Mouse (Mus musculus): Measurements from ENCODE around the gene Impad1.

Gene Impad1

DNA sequence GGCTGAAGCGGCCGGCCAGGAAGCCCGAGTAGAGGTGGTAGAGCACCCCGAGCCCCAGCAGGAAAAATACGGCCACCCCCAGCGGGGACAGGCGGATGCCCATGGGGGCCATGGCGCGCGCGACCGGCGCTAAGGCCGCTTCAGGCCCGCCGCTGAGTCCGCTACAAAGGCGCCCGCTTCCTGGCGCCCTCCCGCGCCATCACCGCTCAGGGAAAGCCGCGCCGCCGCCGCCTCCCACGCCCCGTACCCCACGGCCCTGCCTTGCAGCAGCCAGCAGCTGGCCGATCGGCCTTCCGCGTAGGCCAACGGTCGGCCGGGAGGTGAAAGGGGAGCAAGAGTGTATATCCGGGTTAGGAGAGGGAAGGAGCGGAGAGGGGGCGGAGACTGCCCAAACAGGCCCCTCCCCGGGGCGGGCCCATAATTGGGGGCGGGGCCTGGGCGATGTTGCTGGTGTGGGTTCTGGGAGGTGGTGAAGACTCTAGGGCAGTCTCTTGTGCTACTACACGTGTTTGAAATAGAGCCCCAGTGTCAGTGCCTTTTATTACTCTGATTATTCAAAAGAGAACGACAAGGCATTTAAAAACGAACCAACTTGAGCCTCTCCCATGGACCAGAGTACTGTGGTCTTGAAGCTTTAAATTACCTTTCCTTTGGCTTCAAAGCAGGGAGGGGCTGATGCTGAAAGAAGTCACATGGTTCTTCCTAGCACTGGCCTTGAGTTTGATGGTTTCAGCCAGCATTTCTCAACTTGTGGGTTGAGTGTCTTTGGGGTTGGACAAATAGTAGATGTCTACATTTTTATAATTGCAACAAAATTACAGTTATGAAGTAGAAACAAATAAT is at the start of gene Impad1:
Impad1 (minus strand) TSS at position 364 of the 843 bp plus-strand sequence.
- peak; percentile 58 for DNase-seq (ENCODE audit: low read depth)

DNA sequence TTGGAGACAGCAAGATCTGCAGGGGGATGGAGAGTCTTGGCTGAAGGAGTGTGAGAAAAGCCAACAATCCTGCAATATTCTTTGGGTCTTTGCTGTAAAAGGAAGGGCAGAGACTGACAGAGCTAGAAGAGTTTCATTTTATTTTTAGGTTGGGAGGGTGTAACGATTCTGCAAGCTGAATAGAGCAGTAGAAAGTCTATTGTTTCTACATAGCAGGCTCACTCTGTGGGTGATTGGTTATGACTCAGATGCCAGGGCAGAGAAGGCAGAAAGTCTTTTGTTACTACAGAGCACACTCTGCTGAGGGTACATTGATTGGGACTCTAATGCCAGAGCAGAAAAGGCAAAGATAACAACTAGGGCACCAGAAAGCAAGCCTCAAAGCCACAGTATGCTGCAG is 47.0 kb upstream of the Impad1 start:
- no peak for DNase-seq (ENCODE audit: low read depth)

DNA sequence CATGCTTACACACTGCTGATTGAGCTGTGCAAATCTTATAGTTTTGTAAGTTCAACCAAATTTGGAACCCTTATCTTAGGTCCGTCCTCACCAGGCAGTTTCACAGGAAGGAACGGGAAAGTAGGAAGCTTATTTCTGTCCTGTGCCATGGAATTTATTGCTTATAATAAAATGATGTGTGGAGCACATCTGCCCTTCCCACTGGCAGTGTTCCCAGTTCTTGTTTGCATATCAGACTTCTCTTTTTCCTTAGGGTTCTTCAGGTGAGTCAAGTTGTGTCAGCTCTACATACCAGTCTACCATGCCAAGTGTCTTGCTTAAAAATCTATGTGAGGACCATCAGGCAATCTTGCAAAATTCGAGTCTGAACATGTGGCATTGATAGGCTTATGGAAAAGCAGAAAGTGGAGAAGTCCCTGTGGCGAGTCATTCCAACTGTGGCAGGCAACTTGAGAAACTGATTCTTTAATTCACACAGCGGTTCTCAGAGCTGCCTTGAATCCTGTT is 40.7 kb upstream of the Impad1 start:
- DNase-seq (ENCODE audit: low read depth) = no peak

DNA sequence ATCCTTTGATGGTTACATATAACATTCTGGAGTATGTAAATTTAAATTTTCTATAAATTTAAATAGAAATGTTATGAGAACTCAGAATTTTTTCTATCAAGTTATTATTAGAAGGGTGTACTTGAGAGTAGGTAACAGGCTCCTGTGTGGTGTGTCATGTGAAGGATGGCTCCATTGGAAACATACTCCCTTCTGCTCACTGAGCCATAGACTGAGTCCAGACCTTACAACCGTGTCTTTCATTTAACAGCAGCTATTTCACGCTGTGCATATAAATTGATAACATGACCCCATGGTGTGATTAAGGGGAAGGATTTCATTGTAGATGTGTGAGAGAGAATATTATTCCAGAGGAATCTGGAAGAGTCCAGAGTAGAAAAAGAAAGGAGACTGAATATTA is 35.0 kb upstream of the Impad1 start:
- DNase-seq (ENCODE audit: low read depth) = no peak

DNA sequence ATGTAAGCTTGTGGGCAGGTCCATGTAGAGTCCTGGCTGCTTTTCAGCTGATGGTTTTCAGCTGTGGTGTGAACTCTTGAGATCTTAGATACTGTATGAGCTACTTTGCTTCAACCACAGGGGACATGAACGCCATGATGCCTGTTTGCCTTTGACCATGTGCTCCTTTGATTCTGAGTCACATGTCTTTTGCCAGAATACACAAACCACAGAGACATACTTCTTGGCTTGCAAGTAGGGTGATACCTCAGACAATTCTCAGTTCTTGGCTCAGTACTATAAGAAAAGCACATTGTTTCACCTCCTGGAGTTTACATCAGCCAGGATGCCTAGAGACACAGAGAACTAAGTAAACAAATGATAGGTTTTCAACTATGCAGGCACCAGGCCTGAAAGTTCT is 29.0 kb upstream of the Impad1 start:
- DNase-seq (ENCODE audit: low read depth) = no peak

DNA sequence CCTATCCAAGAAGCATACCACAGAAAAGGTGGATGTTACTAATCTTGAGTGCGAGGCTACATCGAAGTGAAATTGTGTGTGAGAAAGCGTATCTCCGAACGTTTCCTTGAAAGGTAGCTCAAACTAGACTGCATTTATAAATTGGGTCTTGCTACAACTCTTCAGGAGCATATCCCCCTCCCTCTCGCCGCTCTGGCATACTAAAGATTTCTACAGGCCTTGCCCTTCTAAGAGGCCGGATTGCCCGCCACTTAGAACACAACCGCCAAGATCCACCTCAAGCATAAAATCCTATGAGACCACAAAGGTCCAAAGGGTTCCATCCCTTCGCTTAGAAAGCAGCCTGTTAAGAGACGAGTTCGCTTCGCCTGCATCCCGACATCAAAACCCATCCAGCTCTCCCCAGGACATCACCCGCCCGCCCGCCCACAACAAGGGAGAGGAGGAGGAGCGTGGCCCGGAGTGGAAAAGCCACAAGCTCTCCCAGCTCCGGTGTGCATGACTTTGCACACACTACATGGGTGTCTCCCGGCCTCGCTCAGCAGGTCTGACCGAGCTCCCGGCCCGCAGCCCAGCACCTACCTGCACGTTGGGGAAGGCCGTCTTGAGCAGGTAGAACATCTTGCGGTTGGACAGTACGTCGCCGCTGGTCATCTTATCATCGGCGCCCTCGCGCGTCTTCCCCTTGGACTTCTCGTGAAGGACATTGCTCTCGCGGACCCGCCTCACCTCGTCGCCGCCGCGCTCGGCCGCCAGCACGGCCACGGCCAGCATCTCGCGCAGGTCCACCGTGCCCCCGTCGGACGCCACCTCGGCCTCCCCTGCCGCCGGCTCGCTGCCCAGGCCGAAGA is 789 bp downstream of the Impad1 start:
- DNase-seq (ENCODE audit: low read depth) = no peak

DNA sequence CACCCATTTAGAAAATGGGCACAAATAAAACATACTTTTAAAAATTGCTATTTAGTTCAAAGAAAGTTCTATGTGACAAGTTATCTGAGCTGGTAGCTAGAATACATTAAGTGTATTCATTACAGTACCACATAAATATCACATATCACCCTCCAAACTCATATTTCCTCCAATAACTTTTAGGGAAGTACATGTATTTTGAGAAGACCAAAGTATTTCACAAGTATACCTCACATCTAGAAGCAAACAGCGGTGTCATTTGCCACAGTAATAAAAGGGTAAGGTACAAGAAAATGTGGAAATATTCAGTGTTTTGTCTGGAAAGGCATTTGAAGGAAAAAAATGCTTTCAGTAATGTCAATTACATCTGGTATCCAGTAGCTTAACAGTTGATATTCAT is 2.0 kb downstream of the Impad1 start:
- no peak for DNase-seq (ENCODE audit: low read depth)

DNA sequence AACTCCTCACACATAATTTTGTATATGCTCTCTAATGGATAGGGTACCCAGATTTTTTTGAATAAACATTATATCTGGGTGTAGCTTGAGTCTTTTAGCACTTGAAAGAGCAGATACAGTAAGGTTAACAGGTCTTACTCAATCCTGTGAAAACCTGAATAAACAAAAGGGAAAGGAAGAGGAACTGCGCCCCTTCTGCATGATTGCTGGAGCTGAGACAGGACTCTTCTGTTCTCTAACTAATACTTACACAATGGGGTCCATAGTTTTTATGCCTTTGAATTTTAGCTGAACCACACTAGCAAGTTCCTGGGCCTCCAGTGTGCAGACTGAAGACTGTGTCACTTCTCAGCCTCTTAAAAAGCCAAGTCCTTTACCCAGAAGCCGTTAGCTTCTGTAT is 8.0 kb downstream of the Impad1 start:
- no peak for DNase-seq (ENCODE audit: low read depth)

DNA sequence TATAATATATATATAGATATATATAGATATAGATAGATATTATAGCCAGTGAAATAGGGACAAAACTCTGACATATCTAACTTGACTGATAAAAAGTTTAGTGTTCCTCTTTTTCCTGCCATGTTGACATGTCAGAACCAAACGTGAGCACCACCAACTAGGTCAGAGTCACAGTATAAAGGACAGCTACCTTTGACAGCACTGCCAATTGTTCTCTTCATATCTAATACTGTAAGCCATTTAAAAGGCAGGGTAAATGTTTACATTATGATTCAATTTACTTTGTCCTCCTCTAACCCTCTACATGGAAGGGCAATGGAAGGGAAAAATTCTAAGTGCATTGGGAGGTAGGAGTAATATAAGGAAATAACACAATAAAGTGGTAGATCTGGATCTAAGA is 8.8 kb downstream of the Impad1 start:
- DNase-seq (ENCODE audit: low read depth) = no peak

DNA sequence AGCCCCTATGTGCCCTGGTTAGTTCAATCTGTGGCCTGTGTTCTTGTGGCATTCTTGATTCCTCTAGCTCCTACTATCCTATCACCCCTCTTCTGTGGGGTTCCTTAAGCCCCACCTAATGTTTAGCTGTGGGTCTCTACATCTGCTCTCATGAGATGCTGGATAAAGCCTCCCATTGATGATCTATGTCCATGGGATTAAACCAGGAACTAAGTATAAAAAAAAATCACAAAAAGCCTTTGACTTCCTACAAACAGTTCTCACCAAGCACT is 9.5 kb downstream of the Impad1 start:
- DNase-seq (ENCODE audit: low read depth) = no peak

DNA sequence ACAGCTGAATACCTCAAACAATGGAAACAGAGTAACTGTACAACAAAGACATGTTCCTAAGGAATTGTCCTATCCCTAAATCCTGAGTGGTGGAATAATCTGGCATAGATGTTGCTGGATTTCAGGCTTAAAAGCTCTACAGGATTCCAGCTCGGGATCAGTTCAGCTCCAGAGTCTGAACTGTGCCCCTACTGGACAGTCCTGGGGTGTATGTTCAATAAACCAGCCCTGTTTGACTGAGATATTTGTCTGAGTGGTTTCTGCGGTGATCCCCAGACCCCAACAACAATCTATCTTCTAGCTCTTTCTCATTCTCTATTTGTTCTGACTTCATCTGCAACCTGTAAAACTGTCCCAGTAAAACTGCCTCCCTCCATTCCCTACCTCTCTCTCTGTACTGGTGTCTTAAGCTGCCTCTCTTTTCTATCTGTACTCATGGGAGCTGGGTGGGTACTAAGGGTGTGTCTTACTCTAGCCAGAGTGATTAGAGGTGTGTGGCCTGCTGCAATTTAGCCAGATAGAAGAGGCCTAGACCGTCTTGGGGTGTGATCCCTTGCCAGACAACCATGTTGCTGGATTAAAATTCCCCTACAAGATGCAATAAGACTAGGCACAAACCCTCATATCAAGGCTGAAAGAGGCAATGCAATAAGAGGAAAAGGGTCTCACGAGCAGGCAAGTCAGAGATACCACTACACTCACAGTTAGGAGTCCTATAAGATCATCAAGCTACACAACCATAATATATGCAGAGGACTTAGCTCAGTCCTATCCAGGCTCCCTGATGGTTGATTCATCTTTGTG is 10.1 kb downstream of the Impad1 start:
- DNase-seq (ENCODE audit: low read depth) = no peak

DNA sequence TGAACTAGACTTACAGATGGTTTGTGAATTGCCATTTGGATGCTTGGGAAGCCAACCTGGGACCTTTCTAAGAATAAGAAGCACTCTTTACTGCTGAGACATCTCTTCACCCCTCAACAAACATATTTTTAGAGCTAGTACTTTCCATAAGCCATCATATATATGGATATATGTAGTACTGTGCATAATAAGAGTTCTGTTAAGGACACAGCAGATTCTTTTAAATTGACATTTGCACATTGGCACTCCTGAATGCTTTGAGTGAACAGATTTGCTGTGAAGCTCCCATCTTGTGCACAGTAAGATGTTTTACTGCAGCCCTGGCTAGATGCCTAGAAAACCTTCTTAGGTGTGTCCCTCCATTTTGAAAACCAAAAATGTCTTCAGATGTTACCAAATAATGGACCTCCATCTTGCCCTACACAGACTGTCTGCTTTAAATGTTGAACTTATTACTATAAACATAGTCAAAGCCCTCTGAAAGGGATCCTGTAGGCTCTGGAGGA is 13.8 kb downstream of the Impad1 start:
- DNase-seq (ENCODE audit: low read depth) = no peak

DNA sequence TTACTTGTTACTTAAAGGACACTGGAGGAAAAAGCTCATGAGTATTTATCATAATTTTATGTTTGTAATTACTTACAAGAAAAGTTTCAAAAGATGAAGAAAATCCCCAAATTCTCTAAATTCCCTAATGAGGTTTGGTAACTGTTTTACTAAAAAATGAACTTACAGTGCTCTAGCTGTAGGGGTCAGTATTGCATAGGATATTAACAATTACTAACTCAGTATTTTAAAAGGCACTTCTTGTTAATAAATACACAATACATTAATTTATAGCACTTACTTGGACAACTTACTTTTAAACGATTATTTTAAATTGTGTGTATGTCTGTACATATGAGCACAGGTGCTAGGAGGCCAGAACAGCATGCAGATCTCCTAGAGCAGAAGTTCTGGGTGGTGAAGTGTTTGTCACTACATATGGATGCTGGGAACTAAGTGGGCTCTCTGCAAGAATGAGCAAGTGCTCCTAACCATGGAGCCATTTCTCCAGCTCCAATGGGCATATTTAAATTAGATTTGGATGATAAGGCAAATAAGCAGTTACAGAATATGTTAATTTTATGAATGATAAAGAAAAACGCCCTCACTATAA is 21.5 kb downstream of the Impad1 start:
- DNase-seq (ENCODE audit: low read depth) = no peak

DNA sequence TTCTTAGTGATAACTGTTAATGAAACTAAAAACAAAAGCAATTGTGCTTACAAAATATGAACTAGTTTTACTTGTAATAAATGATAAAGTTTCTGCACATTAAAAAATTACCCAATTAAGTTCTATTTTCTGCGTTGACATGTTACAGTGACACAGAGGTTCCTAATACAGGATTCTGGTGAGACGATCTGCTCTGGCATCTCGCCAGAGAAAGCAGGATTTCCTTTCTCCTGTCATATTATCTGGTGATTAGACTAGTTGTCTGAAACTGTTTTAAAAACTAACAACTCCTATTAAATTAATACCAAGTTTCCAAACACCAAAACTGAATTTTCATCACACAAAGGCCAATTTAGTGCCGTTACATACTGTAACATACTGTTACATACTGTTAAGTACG is 27.3 kb downstream of the Impad1 start:
- no peak for DNase-seq (ENCODE audit: low read depth)

DNA sequence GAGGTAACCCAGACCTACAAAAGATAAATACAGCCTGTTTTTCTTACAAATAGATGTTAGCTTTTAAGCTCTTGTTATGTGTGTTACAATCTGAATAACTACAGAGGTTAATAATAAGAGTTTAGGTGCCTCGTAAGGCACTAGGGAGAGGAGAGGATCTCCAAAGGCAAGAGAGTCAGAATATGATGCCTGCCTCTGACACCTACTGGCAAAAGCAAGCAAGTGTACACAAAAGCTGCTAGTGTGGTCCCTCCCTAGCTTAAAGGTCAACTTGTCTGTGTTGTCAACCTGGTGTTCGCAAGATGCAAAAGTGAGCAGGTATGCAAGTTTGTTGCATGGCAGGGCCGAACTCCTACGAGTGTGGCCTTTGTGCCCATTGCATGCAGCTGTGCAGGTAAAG is 34.8 kb downstream of the Impad1 start:
- no peak for DNase-seq (ENCODE audit: low read depth)

DNA sequence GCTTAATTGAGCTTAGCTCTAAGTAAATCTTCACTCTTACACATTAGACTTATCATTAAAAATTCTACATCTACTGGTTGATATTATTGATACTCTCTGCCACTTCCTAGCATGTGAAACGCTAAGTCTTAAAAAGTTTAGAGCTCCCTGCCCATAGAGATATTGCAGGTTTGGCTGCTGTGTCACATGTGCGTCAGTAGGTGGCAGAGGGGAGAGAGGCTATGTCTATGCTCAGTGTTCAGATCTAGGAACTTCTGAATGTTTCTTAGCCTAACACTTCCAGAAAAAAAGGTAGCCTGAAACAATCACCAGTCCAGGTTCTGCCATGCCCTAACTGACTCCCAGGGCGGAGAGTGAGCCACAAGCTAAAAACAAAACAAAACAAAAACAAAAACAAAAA is 63.7 kb downstream of the Impad1 start:
- DNase-seq (ENCODE audit: low read depth) = no peak

DNA sequence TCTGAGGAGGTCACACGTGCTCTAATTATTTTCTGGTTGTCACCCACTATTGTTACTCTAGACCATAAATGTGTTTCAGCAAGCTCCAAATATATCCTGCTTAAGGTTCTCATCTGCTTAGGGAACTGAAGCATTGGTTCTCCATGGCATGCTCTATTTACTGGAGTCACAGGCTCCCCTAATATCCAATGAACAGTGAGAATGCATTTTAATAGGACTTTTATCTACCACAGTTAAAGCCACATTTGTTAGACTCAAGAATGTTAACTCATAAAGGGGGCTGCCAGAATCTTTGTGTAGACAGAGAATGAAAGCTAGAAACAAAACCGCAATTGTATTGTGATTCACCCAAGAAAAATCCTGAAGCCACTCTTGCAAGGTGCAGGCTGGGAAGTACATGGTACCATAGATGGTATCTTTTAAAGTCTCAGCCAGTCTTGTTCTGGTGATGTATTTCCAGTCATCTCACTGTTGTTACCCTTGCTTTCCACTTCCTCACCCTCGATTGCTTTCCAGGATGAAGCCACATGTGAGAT is 66.8 kb downstream of the Impad1 start:
- DNase-seq (ENCODE audit: low read depth) = no peak

DNA sequence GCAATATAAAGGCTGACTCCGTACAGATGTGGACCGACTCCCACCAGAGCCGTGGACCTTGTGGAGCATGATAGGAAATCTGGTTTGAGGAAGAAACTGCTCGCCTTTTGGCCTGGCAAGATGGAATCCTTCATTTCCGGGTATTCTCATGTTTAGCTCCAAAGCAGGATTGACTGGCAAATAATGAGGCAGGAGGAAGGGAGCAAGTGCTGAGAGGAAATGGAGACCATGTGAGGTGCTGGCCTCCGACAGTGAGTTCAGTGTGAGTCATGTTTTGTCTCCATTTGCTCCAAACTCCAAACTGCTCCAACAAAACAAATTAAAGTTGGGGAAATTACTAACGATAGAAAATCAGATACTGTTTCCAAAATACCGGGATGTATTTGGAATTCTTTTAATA is 69.3 kb downstream of the Impad1 start:
- no peak for DNase-seq (ENCODE audit: low read depth)

DNA sequence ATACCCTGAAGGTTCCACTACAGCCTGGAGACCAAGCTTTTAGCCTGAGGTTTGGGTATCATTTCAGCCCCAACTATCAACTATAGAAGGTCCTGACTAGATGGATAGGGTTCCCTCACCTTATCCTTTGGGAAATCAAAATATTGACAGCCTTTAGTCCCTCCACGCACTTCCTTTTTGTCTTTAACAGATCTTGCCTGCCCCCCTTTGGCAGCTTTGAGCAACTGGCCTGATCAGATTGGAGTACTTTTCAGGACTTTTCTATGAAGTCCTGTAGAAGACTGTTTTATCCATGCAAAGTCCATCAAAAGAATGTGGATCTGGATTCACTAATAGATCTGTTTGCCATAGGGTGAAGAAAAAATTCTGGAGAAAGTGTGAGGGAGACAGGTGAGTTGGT is 71.1 kb downstream of the Impad1 start:
- no peak for DNase-seq (ENCODE audit: low read depth)

DNA sequence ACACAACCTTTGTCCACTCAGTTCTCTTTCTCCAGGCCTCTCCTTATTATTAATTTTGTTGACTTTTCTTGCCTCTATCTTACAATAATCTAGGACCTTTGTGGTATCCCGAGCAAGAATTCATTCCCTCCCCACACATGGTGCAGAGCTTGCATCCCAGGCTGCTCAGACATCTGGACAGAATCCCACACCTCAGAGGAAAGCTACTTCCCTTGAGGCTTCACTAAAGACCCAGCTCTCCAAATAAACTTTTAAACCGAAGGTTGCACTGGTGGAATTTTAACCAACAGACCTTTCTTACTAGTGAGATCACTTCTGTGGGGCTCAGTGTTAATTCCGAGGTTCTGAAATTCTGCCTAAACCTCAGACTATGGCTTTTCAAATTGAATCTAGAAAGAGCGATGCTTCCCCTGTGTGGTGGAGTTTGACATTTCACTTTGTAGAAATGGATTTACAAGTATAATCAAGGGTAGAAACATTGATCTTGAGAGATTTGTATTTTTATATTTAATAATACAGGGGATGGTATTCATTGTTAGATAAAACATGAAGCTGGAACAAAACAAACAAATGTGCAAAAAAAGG is 75.3 kb downstream of the Impad1 start:
- no peak for DNase-seq (ENCODE audit: low read depth)

All from c-Kit-positive CD71-negative TER-119-negative erythroid progenitor cells, embryonic 14.5 days (primary cell).